Mouse (Mus musculus): Measurements from ENCODE around the gene Abr.

DNA sequence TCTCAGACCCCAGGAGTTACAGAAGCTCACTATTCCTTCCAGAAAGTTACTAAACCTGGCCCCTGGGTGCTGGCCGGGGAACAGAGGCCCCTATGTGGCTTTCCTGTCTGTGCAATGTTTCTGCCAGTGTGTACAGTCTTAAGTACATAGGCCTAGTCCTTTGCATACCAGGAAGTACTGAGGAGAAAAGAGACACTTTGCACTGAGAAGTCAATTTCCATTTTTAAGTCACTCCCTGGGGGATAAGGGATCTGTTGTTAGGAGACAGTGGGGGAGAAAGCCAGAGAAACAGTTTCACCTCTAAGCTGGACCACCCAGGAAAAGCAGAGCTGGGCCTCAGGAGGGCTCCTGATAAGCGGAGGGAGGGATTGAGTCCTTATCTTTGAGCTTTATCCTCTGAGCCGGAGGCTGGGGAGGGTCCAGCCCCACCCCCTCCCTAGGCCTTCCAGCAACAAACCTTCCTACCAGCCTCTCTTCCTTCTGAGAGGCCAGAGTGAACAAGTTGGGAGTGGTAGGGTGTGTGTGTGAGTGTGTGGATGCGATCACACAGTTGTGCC is 138.9 kb downstream of the Abr start:
- no peak for TF ChIP-seq CTCF (IDR thresholded peaks at IDR 0.05; ENCODE audit: borderline replicate concordance, insufficient read depth, low read depth, low read length)
- no peak for TF ChIP-seq POLR2A (IDR thresholded peaks at IDR 0.05; ENCODE audit: borderline replicate concordance, insufficient read depth, low read length)

Data from cerebellum, adult 2 months (tissue).